Mouse (Mus musculus) retina, adult 2 months (tissue): ENCODE measurements around the gene Gpc5.

Experiments used
- DNase-seq: peaks from one replicate; pipeline ENCODE4 v3.0.0-alpha.2; 2012; ENCODE audit warnings: low read depth, low spot score

The Gpc5 gene

GRCm38 (mm10) chr14:115106326-115106725, 14.3 kb downstream of the Gpc5 start:
- no peak for DNase-seq

GRCm38 (mm10) chr14:115107467-115107866, 15.5 kb downstream of the Gpc5 start:
- DNase-seq = no peak

- DNase-seq = no peak
Measured at GRCm38 (mm10) chr14:115118626-115119025, 26.6 kb downstream of the Gpc5 start.

GRCm38 (mm10) chr14:115148821-115149220, 56.8 kb downstream of the Gpc5 start:
- DNase-seq = no peak

- no peak for DNase-seq
Measured at GRCm38 (mm10) chr14:115156597-115156996, 64.6 kb downstream of the Gpc5 start.

GRCm38 (mm10) chr14:115177322-115177836, 85.4 kb downstream of the Gpc5 start:
- DNase-seq = no peak

- DNase-seq = no peak
Measured at GRCm38 (mm10) chr14:115179925-115180324, 87.9 kb downstream of the Gpc5 start.

GRCm38 (mm10) chr14:115188256-115188655, 96.2 kb downstream of the Gpc5 start:
- no peak for DNase-seq

GRCm38 (mm10) chr14:115228075-115228474, 136.1 kb downstream of the Gpc5 start:
- DNase-seq = no peak

- no peak for DNase-seq
Measured at GRCm38 (mm10) chr14:115236387-115236786, 144.4 kb downstream of the Gpc5 start.

- no peak for DNase-seq
Measured at GRCm38 (mm10) chr14:115240621-115241373, 148.8 kb downstream of the Gpc5 start.

- no peak for DNase-seq
Measured at GRCm38 (mm10) chr14:115250537-115250936, 158.5 kb downstream of the Gpc5 start.

GRCm38 (mm10) chr14:115251791-115252190, 159.8 kb downstream of the Gpc5 start:
- no peak for DNase-seq

- DNase-seq = no peak
Measured at GRCm38 (mm10) chr14:115253155-115253554, 161.1 kb downstream of the Gpc5 start.

GRCm38 (mm10) chr14:115253685-115254084, 161.7 kb downstream of the Gpc5 start:
- no peak for DNase-seq

- DNase-seq = no peak
Measured at GRCm38 (mm10) chr14:115269703-115270402, 177.8 kb downstream of the Gpc5 start.

- DNase-seq = no peak
Measured at GRCm38 (mm10) chr14:115270445-115270844, 178.4 kb downstream of the Gpc5 start.

GRCm38 (mm10) chr14:115282782-115283181, 190.8 kb downstream of the Gpc5 start:
- no peak for DNase-seq

GRCm38 (mm10) chr14:115324247-115324646, 232.2 kb downstream of the Gpc5 start:
- DNase-seq = no peak

GRCm38 (mm10) chr14:115326426-115326825, 234.4 kb downstream of the Gpc5 start:
- DNase-seq = no peak

GRCm38 (mm10) chr14:115339084-115339483, 247.1 kb downstream of the Gpc5 start:
- DNase-seq = no peak

- no peak for DNase-seq
Measured at GRCm38 (mm10) chr14:115342597-115342996, 250.6 kb downstream of the Gpc5 start.

GRCm38 (mm10) chr14:115349448-115349847, 257.4 kb downstream of the Gpc5 start:
- DNase-seq = no peak
